Mouse (Mus musculus) stomach, embryonic 16.5 days (tissue): ENCODE results near the gene Metrnl. TPM values are rescaled to one million over a fixed set of nuclear protein-coding genes. Genes with fewer than 3 reads are reported as not detected.
A peak's percentile ranks its signal among the peaks of the same experiment; 100 is the strongest.

Source experiments
- ATAC-seq: fragments of 200-750 bp; cut with Nextera tagmentation; 2 replicates; pipeline ENCODE4 v1.8.0; 2017; ENCODE audit warnings: moderate number of reproducible peaks, moderate TSS enrichment; ENCODE audit not compliant: insufficient read depth, low FRiP score
- H3K27ac ChIP-seq: fragments of 300-500 bp; sonication (generic); 2 replicates; pipeline ENCODE4 v1.5.1; 2014; ENCODE audit warnings: low read length
- H3K27me3 ChIP-seq: fragments of 300-500 bp; sonication (generic); 2 replicates; pipeline ENCODE4 v1.6.1; 2014; ENCODE audit warnings: low read length, control low read depth, mixed read lengths; ENCODE audit not compliant: control insufficient read depth, insufficient read depth
- H3K36me3 ChIP-seq: fragments of 300-500 bp; sonication (generic); 2 replicates; pipeline ENCODE4 v1.6.1; 2014; ENCODE audit warnings: low read length; ENCODE audit not compliant: control insufficient read depth, insufficient read depth
- H3K4me1 ChIP-seq: fragments of 300-500 bp; sonication (generic); 2 replicates; pipeline ENCODE4 v1.6.1; 2014; ENCODE audit warnings: low read length, control low read depth, mixed read lengths; ENCODE audit not compliant: control insufficient read depth, insufficient read depth
- H3K4me2 ChIP-seq: fragments of 300-500 bp; sonication (generic); 2 replicates; pipeline ENCODE4 v1.6.1; 2014; ENCODE audit warnings: low read depth, low read length, mixed read lengths
- H3K4me3 ChIP-seq: fragments of 300-500 bp; sonication (generic); replicated peaks from 2 replicates; pipeline ENCODE4 v1.5.1; 2014; ENCODE audit warnings: mild to moderate bottlenecking, low read length
- H3K9ac ChIP-seq: fragments of 300-500 bp; sonication (generic); 2 replicates; pipeline ENCODE4 v1.6.1; 2014; ENCODE audit warnings: low read length
- H3K9me3 ChIP-seq: fragments of 300-500 bp; sonication (generic); replicated peaks from 2 replicates; pipeline ENCODE4 v1.6.1; 2016; ENCODE audit warnings: low read length, control low read depth; ENCODE audit not compliant: control insufficient read depth
- WGBS: fragments of 180-500 bp; shearing (Covaris S2); extraction: QIAGEN DNeasy Blood & Tissue Kit; methylation state at CpG from one replicate; pipeline ENCODE4 v1.1.7; 2014; 5-methylcytosine and 5-hydroxymethylcytosine counted together
- polyA plus RNA-seq: library from polyadenylated mRNA; unstranded; fragments of >200 nt; fragmentation: Nextera tagmentation; extraction: Ambion mirVana; gene quantifications from 2 replicates; pipeline ENCODE4 v1.2.1, GENCODE M21; 2015

The Metrnl gene
- polyA plus RNA-seq, 1 experiment from 2014 or later = 38.5 TPM

DNA sequence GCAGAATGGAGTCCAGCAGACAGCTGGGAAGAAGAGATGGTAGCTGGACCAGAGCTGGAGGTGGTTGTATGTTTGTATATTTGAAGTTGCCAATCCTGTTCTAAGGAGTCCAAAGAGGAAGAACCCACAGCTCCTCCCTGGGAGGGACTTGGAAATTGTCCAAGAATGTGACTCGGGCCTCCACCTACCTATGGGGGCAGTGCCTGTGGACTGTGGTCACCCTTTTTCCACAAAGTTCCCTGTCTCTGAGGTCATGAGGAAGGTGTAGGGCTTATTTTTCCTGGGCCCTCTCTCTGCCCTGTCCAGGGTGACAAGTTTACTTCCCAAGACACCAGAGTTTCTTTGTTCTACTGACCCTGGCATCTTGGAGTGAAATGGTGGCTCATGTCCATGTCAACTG is 39.6 kb downstream of the Metrnl start:
- 27% methylated on average over 1 of the region's 1 CpGs for WGBS
- no peaks in the 10 kb centered on the region for H3K36me3 ChIP-seq
- peak; percentile 81 for ATAC-seq
- H3K4me2 ChIP-seq = no peak overlapping the region
- H3K4me1 ChIP-seq = peaks cover 8% of the 10 kb centered on the region
- no peak overlapping the region for H3K9ac ChIP-seq
- no peaks in the 10 kb centered on the region for H3K9me3 ChIP-seq
- no peaks in the 10 kb centered on the region for H3K27me3 ChIP-seq
- H3K4me3 ChIP-seq = no peak overlapping the region
- peak overlapping the region; percentile 76 for H3K27ac ChIP-seq

DNA sequence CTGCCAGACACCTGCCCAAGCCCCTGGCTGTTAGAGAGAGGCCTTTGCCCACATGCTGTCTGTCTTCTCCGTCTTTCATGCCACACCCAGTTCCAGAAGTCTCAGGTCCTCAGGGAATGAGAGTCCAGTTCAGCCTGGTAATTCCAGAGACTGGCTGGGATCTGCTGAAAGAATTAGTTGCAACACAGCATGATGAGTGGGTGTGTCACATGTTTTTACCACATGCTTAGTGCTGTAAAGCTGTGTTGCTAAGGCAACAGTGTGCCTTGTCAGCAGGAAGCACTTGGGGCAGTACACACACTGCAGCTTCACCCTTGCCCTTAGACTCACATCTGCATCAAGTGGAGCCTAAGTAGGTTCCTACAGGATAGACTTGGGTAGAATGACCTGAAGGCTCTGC is 40.1 kb downstream of the Metrnl start:
- WGBS = 58% methylated on average over 1 of the region's 1 CpGs
- ATAC-seq = peak; percentile 72
- H3K27ac ChIP-seq = peak overlapping the region; percentile 76

DNA sequence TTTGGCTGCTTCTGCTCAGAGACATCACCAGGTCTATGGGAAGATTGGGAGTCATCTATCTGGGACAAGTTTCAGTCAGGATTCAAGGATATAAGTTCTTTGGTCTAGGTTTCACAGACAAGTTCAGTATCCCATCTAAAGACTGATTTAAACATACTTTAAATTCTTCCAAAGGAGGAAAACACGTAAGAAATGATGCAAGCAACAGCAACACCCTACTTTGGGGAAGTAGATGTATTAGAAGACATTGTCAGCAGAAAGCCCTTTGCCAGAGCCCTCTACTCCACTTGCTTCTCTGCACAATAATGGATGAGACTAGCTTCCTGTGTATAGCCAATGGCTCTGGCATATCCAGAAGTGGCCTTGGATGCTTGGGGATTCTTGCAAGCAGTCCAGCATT is 41.8 kb downstream of the Metrnl start:
- Histone ChIP-seq H3K4me1 (peaks cover 8% of the 10 kb centered on the region), H3K36me3 (no peaks in the 10 kb centered on the region), H3K4me2 (no peak overlapping the region), H3K4me3 (no peak overlapping the region), H3K9me3 (no peaks in the 10 kb centered on the region), H3K27me3 (no peaks in the 10 kb centered on the region), H3K27ac (no peak overlapping the region), H3K9ac (no peak overlapping the region)
- ATAC-seq = no peak
- 71% methylated on average over 1 of the region's 1 CpGs for WGBS

More for the DNA sequence above, 40.1 kb downstream of the Metrnl start:
- Histone ChIP-seq H3K4me3 (no peak overlapping the region), H3K9me3 (no peaks in the 10 kb centered on the region), H3K4me2 (no peak overlapping the region), H3K27me3 (no peaks in the 10 kb centered on the region), H3K4me1 (peaks cover 8% of the 10 kb centered on the region), H3K9ac (no peak overlapping the region), H3K36me3 (no peaks in the 10 kb centered on the region)

DNA sequence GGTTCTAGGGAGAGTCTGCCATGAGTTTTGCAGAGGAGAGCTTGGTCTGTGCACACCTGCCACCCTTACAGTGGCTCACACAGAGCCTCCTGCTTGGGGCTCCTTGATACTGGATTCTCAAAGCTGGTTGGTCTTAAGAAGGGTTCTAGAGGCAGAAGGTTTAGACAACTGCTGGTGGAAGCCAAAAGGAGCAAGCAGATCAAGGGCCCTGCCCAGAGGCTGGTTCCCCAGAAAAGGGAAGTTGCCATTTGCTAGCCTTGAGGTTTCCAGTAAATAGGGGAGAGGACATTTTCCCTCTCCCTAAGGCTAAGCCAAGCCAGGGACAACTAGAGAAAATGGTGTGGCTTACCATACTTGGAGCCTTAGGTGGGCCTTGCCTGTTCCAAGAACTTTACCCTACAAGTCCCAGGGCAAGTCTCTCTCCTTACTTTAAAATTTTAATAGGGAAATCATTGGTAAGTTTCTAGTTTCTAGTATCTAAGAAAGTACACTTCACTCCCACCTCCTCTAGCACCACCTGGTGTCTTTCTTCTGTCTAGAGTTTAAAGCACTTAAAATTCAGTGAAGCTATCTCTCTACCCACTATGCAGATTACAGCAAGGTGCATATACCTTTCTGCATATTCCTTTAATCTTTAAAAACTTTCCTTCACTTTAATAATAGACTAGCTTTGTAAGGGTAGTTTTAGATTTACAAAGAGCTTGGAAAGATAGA is 42.7 kb downstream of the Metrnl start:
- no peak for ATAC-seq
- Histone ChIP-seq H3K4me3 (no peak overlapping the region), H3K27ac (no peak overlapping the region), H3K9me3 (no peaks in the 10 kb centered on the region), H3K27me3 (no peaks in the 10 kb centered on the region), H3K9ac (no peak overlapping the region), H3K4me2 (no peak overlapping the region), H3K4me1 (peaks cover 8% of the 10 kb centered on the region), H3K36me3 (no peaks in the 10 kb centered on the region)

DNA sequence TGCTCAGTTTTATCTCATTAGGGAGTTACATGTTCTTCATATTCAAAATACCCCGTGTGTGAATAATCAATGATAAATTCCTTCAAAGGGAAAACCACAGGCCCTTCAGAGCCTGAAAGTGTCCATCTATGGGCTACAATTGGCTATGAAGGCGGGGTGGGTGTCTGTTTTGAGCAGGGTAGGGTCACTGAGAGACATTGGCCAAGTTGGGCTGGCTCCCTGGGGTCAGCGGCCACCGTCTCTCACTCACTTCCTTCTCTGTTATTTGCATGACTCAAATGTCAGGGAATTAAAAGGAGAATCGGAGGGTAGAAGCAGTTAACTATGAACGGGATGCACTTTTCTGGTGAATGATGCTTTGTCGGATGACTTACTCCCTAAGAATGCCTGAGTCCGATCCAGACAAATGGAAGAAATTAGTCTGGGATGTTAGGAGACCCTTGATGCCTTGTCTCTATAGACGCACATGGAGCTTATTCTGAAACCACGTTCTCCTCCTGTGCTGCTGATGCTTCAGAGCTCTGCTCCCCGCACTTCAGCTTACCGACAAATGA is 45.7 kb downstream of the Metrnl start:
- no peak overlapping the region for H3K4me2 ChIP-seq
- no peaks in the 10 kb centered on the region for H3K36me3 ChIP-seq
- no peaks in the 10 kb centered on the region for H3K4me1 ChIP-seq
- H3K27ac ChIP-seq = no peak overlapping the region
- H3K4me3 ChIP-seq = no peak overlapping the region
- ATAC-seq = no peak
- no peak overlapping the region for H3K9ac ChIP-seq
- 69% methylated on average over 12 of the region's 12 CpGs for WGBS
- no peaks in the 10 kb centered on the region for H3K9me3 ChIP-seq
- no peaks in the 10 kb centered on the region for H3K27me3 ChIP-seq

DNA sequence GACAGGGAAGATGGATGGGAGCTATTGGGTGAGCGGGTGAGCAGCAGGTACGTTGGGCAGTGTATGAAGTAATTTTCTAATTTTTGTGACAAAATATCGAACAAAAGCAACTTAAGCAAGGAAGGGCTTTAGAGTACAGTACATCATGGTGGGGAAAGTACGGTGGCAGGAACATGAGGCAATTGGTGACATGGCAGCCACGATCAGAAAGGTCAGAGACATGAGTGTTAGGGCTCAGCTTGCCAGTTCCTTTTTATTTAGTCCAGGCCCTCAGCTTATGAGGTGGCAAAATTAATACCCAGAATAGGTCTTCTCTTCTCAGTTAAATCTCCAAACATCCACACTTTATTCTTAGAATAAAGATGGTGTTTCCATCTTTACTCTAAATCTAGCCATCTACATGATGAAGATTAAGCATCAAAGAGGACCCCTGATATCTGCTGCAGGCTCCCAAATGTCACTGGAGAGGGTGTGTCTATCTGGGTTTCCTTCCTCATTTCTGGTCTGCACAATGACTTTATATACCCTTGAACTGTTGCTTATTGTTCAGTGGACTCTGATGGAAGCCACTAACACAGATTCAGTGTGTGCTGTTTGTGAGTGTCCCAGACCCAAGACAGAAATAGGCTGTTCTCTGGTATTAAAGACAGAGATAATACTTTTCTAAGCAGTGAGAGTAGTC is 46.8 kb downstream of the Metrnl start:
- 80% methylated on average over 5 of the region's 5 CpGs for WGBS
- H3K9ac ChIP-seq = no peak overlapping the region
- no peaks in the 10 kb centered on the region for H3K27me3 ChIP-seq

More for the DNA sequence above, 46.8 kb downstream of the Metrnl start:
- no peak overlapping the region for H3K4me3 ChIP-seq
- H3K4me1 ChIP-seq = no peaks in the 10 kb centered on the region
- H3K9me3 ChIP-seq = no peaks in the 10 kb centered on the region
- no peak overlapping the region for H3K4me2 ChIP-seq
- no peak for ATAC-seq
- H3K36me3 ChIP-seq = no peaks in the 10 kb centered on the region
- no peak overlapping the region for H3K27ac ChIP-seq

Other genes with a start within 250 kb of the Metrnl start
- gene Tbcd, start 249.6 kb upstream of the Metrnl start, polyA plus RNA-seq = 42.2 and 44.4 TPM in 2 replicates
- 18.3 and 25.8 TPM in 2 replicates for gene Zfp750, start 182.2 kb upstream of the Metrnl start, polyA plus RNA-seq
- gene B3gntl1, start 28.4 kb upstream of the Metrnl start, polyA plus RNA-seq = 8.7 and 9.1 TPM in 2 replicates
- not detected in 2 replicates for gene Ptchd3, start 128.7 kb downstream of the Metrnl start, polyA plus RNA-seq